Mouse (Mus musculus): ENCODE measurements around the gene Chst10.

GRCm38 (mm10) chr1:38824926-38825325 lies 73.0 kb downstream of the Chst10 start:
- TF ChIP-seq CTCF (IDR thresholded peaks at IDR 0.05; ENCODE audit: low read depth) (no peak), EP300 (optimal IDR thresholded peaks at IDR 0.05) (no peak)
